ENCODE assay signal across 8 mouse cellular contexts in the genomic region with DNA sequence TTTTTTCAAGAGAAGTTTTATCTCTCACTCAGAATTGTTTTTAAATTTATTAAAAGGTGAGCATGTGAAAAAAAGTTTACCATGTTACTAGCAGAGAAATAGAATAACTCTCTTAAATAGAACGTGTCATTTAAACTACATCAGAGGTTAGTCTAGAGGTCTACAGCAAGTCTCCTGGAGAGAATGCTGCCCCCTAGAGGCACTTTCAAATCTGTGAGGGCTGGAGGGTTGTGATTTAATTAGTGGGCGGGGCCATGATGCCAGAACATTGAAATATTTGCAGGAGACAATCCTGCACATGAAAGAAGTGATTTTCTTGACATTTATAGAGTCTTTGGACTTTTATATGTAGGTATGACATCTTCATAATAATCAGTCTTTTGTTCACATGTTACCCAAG. TPM values are rescaled to one million over a fixed set of nuclear protein-coding genes. Genes with fewer than 3 reads are reported as not detected.
A peak's percentile ranks its signal among the peaks of the same experiment; 100 is the strongest.
DNase-seq lines count a peak whose midpoint lies in the region; ATAC-seq lines count a peak whose summit lies in the region.

No protein-coding gene starts in this region.

- no peaks in the 10 kb centered on the region for H3K27me3 ChIP-seq in hindbrain, embryonic 11.5 days (ENCODE audit: control insufficient read depth, insufficient read depth, low read length)
- no peaks in the 10 kb centered on the region for H3K27me3 ChIP-seq in hindbrain, embryonic 16.5 days (replicated peaks; ENCODE audit: control insufficient read depth, insufficient read depth, low read length)

- peak; percentile 17 for DNase-seq in hindbrain, embryonic 11.5 days (ENCODE audit: low spot score)
- DNase-seq in 3T3-L1 (ENCODE audit: low read depth, low spot score): peak; percentile 49
- peak; percentile 50 for DNase-seq in adrenal gland, adult 8-10 months
- DNase-seq in gastrocnemius, adult 8-10 months (ENCODE audit: low spot score in 2 of 2): peak; percentile 33 to 34
- peak; percentile 81 for DNase-seq in lung, postnatal 36 days
- DNase-seq in spleen, postnatal 14 days (ENCODE audit: low spot score in 2 of 2): no peak

- ATAC-seq in hindbrain, embryonic 11.5 days (ENCODE audit: low FRiP score): no peak
- ATAC-seq in hindbrain, embryonic 16.5 days: no peak
- no peak for ATAC-seq in inflammation-experienced regulatory T-cells, adult 6 months

- no peaks in the 10 kb centered on the region for H3K9me3 ChIP-seq in hindbrain, embryonic 11.5 days (ENCODE audit: control insufficient read depth, low read length)
- H3K9me3 ChIP-seq in hindbrain, embryonic 16.5 days (ENCODE audit: control insufficient read depth, low read length): no peaks in the 10 kb centered on the region

- 46% methylated on average over 2 of the region's 2 CpGs for WGBS in hindbrain, embryonic 11.5 days
- WGBS in hindbrain, embryonic 16.5 days: 61% methylated on average over 2 of the region's 2 CpGs

- H3K4me1 ChIP-seq in hindbrain, embryonic 11.5 days (replicated peaks; ENCODE audit: control insufficient read depth, insufficient read depth, low read length): no peaks in the 10 kb centered on the region
- H3K4me1 ChIP-seq in hindbrain, embryonic 16.5 days (ENCODE audit: control insufficient read depth, insufficient read depth, low read depth, low read length): no peaks in the 10 kb centered on the region

- no peak overlapping the region for H3K4me3 ChIP-seq in hindbrain, embryonic 11.5 days (ENCODE audit: low read depth, low read length)
- no peak overlapping the region for H3K4me3 ChIP-seq in hindbrain, embryonic 16.5 days (ENCODE audit: low read length)

- no peak overlapping the region for H3K9ac ChIP-seq in hindbrain, embryonic 11.5 days (ENCODE audit: low read depth, low read length)
- no peak overlapping the region for H3K9ac ChIP-seq in hindbrain, embryonic 16.5 days (ENCODE audit: low read depth, low read length)

- no peak overlapping the region for H3K4me2 ChIP-seq in hindbrain, embryonic 11.5 days (replicated peaks; ENCODE audit: low read depth, low read length)
- H3K4me2 ChIP-seq in hindbrain, embryonic 16.5 days (ENCODE audit: low read length): no peak overlapping the region

- no peaks in the 10 kb centered on the region for H3K36me3 ChIP-seq in hindbrain, embryonic 11.5 days (ENCODE audit: control insufficient read depth, insufficient read depth, low read length)
- no peaks in the 10 kb centered on the region for H3K36me3 ChIP-seq in hindbrain, embryonic 16.5 days (ENCODE audit: control insufficient read depth, insufficient read depth, low read length)

- no peak overlapping the region for H3K27ac ChIP-seq in hindbrain, embryonic 11.5 days (ENCODE audit: low read depth, low read length)
- H3K27ac ChIP-seq in hindbrain, embryonic 16.5 days (ENCODE audit: low read depth, low read length): no peak overlapping the region

RNA-seq across cellular contexts. Expression of gene Kcne4, which starts 29.9 kb away (rescaled TPM):
- polyA plus RNA-seq in hindbrain, embryonic 11.5 days (2014; fragmentation: Nextera tagmentation; extraction: Ambion mirVana): 0.74 and 1.3 TPM in 2 replicates
- 1.8 and 1.9 TPM in 2 replicates for polyA plus RNA-seq in hindbrain, embryonic 16.5 days (2015; fragmentation: Nextera tagmentation; extraction: Ambion mirVana)
- 1 to 10 TPM; 6.7 to 9.8 (median 8.4) TPM for total RNA-seq in adrenal gland, adult 8-10 months (2022)
- total RNA-seq in gastrocnemius, adult 8-10 months (2022): under 1 TPM; 0.46 to 0.91 (median 0.71) TPM
- not detected for polyA plus RNA-seq in inflammation-experienced regulatory T-cells, adult 6 months (2017; shearing (Covaris generic))

Comparison
In these comparisons a context has a peak if more than half of its experiments do, and no peak if none do; other contexts are left out.
1. DNase-seq: peak in hindbrain, embryonic 11.5 days (single experiment), 3T3-L1 (single experiment), adrenal gland, adult 8-10 months (single experiment), gastrocnemius, adult 8-10 months (2 of 2) and lung, postnatal 36 days (single experiment); none in spleen, postnatal 14 days (0 of 2).